In genomic region chr8:120511737-120512136, GRCm38 (mm10) we compare ENCODE assay signal across 10 mouse cellular contexts.
DNase-seq lines count a peak whose midpoint lies in the region; ATAC-seq lines count a peak whose summit lies in the region.
"Had no signal": no experiment of that assay in that cellular context is flagged by ENCODE, and none has a peak within 500 bp of the region (broad histone marks: within the 10 kb centered on the region; RNA-seq: fewer than 3 reads in every experiment).

No protein-coding gene starts in this region.

- 31% methylated on average over 8 of the region's 8 CpGs for WGBS in kidney, embryonic 14.5 days
- 29% methylated on average over 8 of the region's 8 CpGs for WGBS in embryonic facial prominence, embryonic 15.5 days
- 25% methylated on average over 8 of the region's 8 CpGs for whole genome bisulfite sequencing in hindbrain, embryonic 13.5 days
- WGBS in midbrain, embryonic 16.5 days = 33% methylated on average over 8 of the region's 8 CpGs

- H3K27me3 ChIP-seq in kidney, embryonic 14.5 days (ENCODE audit: control insufficient read depth, insufficient read depth, low read length) = no peaks in the 10 kb centered on the region
- no peaks in the 10 kb centered on the region for H3K27me3 ChIP-seq in embryonic facial prominence, embryonic 15.5 days
- no peaks in the 10 kb centered on the region for H3K27me3 ChIP-seq in hindbrain, embryonic 13.5 days
- no peaks in the 10 kb centered on the region for H3K27me3 ChIP-seq in midbrain, embryonic 16.5 days (ENCODE audit: control insufficient read depth, insufficient read depth, low read depth, low read length)

- no peaks in the 10 kb centered on the region for H3K36me3 ChIP-seq in kidney, embryonic 14.5 days (ENCODE audit: control insufficient read depth, insufficient read depth, low read length)
- H3K36me3 ChIP-seq in embryonic facial prominence, embryonic 15.5 days = no peaks in the 10 kb centered on the region
- H3K36me3 ChIP-seq in hindbrain, embryonic 13.5 days = no peaks in the 10 kb centered on the region
- H3K36me3 ChIP-seq in midbrain, embryonic 16.5 days (ENCODE audit: control insufficient read depth, insufficient read depth, low read length) = no peaks in the 10 kb centered on the region

- no peak overlapping the region for H3K4me2 ChIP-seq in kidney, embryonic 14.5 days (replicated peaks; ENCODE audit: low read depth, low read length)
- no peak overlapping the region for H3K4me2 ChIP-seq in embryonic facial prominence, embryonic 15.5 days (replicated peaks)
- peak overlapping the region; percentile 17 for H3K4me2 ChIP-seq in hindbrain, embryonic 13.5 days
- H3K4me2 ChIP-seq in midbrain, embryonic 16.5 days (ENCODE audit: low read length) = no peak overlapping the region
- H3K4me2 ChIP-seq: lung, embryonic 14.5 days had no signal

- H3K27ac ChIP-seq in kidney, embryonic 14.5 days (ENCODE audit: low read depth, low read length) = 0 out of 2 replicates have a peak overlapping the region, but pooled peaks have one; percentile 24
- peak overlapping the region; percentile 36; the same call in 1 of the 2 replicates for H3K27ac ChIP-seq in embryonic facial prominence, embryonic 15.5 days (replicated peaks)
- H3K27ac ChIP-seq in hindbrain, embryonic 13.5 days = peak overlapping the region; percentile 89
- peak overlapping the region; percentile 62 for H3K27ac ChIP-seq in midbrain, embryonic 16.5 days (ENCODE audit: low read length)

- no peak overlapping the region for H3K4me3 ChIP-seq in kidney, embryonic 14.5 days (ENCODE audit: low read length)
- H3K4me3 ChIP-seq in embryonic facial prominence, embryonic 15.5 days (replicated peaks) = no peak overlapping the region
- H3K4me3 ChIP-seq in hindbrain, embryonic 13.5 days = no peak overlapping the region
- H3K4me3 ChIP-seq in midbrain, embryonic 16.5 days (ENCODE audit: low read depth, low read length) = no peak overlapping the region

- ATAC-seq in kidney, embryonic 14.5 days (ENCODE audit: low FRiP score, low TSS enrichment) = no peak
- ATAC-seq in embryonic facial prominence, embryonic 15.5 days (ENCODE audit: insufficient number of reproducible peaks, low FRiP score, low TSS enrichment, low read depth) = no peak
- ATAC-seq in hindbrain, embryonic 13.5 days (ENCODE audit: low FRiP score) = no peak
- ATAC-seq in midbrain, embryonic 16.5 days = no peak
- ATAC-seq in megakaryocyte-erythroid progenitor cell, adult 5-6 weeks (replicated peaks; ENCODE audit: low FRiP score, low TSS enrichment, poor library complexity, severe bottlenecking) = no peak

- 0 out of 2 replicates have a peak overlapping the region, but pooled peaks have one; percentile 23 for H3K9ac ChIP-seq in kidney, embryonic 14.5 days (ENCODE audit: low read depth, low read length)
- H3K9ac ChIP-seq in embryonic facial prominence, embryonic 15.5 days = no peak overlapping the region
- peak overlapping the region; percentile 51; the same call in 1 of the 2 replicates for H3K9ac ChIP-seq in hindbrain, embryonic 13.5 days
- H3K9ac ChIP-seq in midbrain, embryonic 16.5 days (ENCODE audit: low read depth, low read length) = peak overlapping the region; percentile 61
- H3K9ac ChIP-seq: lung, embryonic 14.5 days had no signal

- H3K9me3 ChIP-seq in kidney, embryonic 14.5 days (ENCODE audit: control insufficient read depth, low read length) = no peaks in the 10 kb centered on the region
- no peaks in the 10 kb centered on the region for H3K9me3 ChIP-seq in embryonic facial prominence, embryonic 15.5 days (replicated peaks)
- no peaks in the 10 kb centered on the region for H3K9me3 ChIP-seq in hindbrain, embryonic 13.5 days
- no peaks in the 10 kb centered on the region for H3K9me3 ChIP-seq in midbrain, embryonic 16.5 days (replicated peaks; ENCODE audit: control insufficient read depth, low read length, poor library complexity, severe bottlenecking)

- H3K4me1 ChIP-seq in kidney, embryonic 14.5 days (ENCODE audit: control insufficient read depth, insufficient read depth, low read length) = peaks cover 78% of the 10 kb centered on the region
- peaks cover 86% of the 10 kb centered on the region for H3K4me1 ChIP-seq in embryonic facial prominence, embryonic 15.5 days
- peaks cover 99% of the 10 kb centered on the region for H3K4me1 ChIP-seq in hindbrain, embryonic 13.5 days (replicated peaks)
- H3K4me1 ChIP-seq in midbrain, embryonic 16.5 days (ENCODE audit: control insufficient read depth, insufficient read depth, low read length) = peaks cover 79% of the 10 kb centered on the region

- DNase-seq in kidney, adult 8-10 months = no peak
- DNase-seq in testis, postnatal 10 days (ENCODE audit: low spot score) = no peak
- no peak for DNase-seq in cerebellum, adult 8-10 months
- DNase-seq: gastrocnemius, postnatal 14 days; lung, embryonic 14.5 days had no signal

Comparison
In these comparisons a context has a peak if more than half of its experiments do, and no peak if none do; other contexts are left out.
1. H3K27ac ChIP-seq: peak in every context shown above with its lines; median percentile 89 in hindbrain, embryonic 13.5 days; 62 in midbrain, embryonic 16.5 days; 36 in embryonic facial prominence, embryonic 15.5 days; 24 in kidney, embryonic 14.5 days.